Mouse (Mus musculus) liver, embryonic 18 days (tissue): ENCODE measurements around the gene AI854703. TPM values are rescaled to one million over a fixed set of nuclear protein-coding genes. Genes with fewer than 3 reads are reported as not detected.

Source experiments
- polyA plus RNA-seq: library from polyadenylated mRNA; depleted of rRNA; stranded (reverse); fragments of >200 nt; gene quantifications from 2 replicates; pipeline ENCODE4 v1.2.3, GENCODE M21; 2012; rRNA removed

The AI854703 gene
- 0.20 and 0.21 TPM in 2 replicates for polyA plus RNA-seq

GRCm38 (mm10) chr6:48626464-48626863, at the start of gene AI854703:
TSS of gene AI854703 (plus strand) at chr6:48626764.

GRCm38 (mm10) chr6:48589194-48589750, 37.3 kb upstream of the AI854703 start, which contains the start of gene Gm45021:
TSS of gene Gm45021 (plus strand) at chr6:48589610.

GRCm38 (mm10) chr6:48593158-48594042, 33.2 kb upstream of the AI854703 start, which contains the start of the genes Repin1 and Gm44965:
TSS of gene Repin1 (plus strand) at chr6:48593883.
TSS of gene Gm44965 (plus strand) at chr6:48593941.

GRCm38 (mm10) chr6:48601271-48602079, 25.1 kb upstream of the AI854703 start, which contains the start of gene Zfp775:
TSS of gene Zfp775 (plus strand) at chr6:48602063.

GRCm38 (mm10) chr6:48646995-48647394, 20.4 kb downstream of the AI854703 start, which contains the start of gene Gimap8:
TSS of gene Gimap8 (plus strand) at chr6:48647234.

GRCm38 (mm10) chr6:48675931-48676859, 49.6 kb downstream of the AI854703 start, which contains the start of gene Gimap9:
TSS of gene Gimap9 (plus strand) at chr6:48676129.

Other genes starting within 250 kb of the AI854703 start
- 2.7 and 3.2 TPM in 2 replicates for gene Krba1, start 231.2 kb upstream of the AI854703 start, polyA plus RNA-seq
- gene Zfp467, start 180.9 kb upstream of the AI854703 start, polyA plus RNA-seq: 3.8 and 4.1 TPM in 2 replicates
- 0.18 and 0.22 TPM in 2 replicates for gene Sspo, start 178.5 kb upstream of the AI854703 start, polyA plus RNA-seq
- gene Atp6v0e2, start 89.1 kb upstream of the AI854703 start, polyA plus RNA-seq: 0.55 and 0.67 TPM in 2 replicates
- 3.1 and 4.0 TPM in 2 replicates for gene Lrrc61, start 72.0 kb upstream of the AI854703 start, polyA plus RNA-seq
- gene Rarres2, start 54.0 kb upstream of the AI854703 start, polyA plus RNA-seq: 77.7 and 123 TPM in 2 replicates
- 0.37 TPM in 1 of 2 replicates, not detected in the other for gene Gm45021, start 37.2 kb upstream of the AI854703 start, polyA plus RNA-seq
- gene Repin1, start 32.9 kb upstream of the AI854703 start, polyA plus RNA-seq: 18.1 and 19.4 TPM in 2 replicates
- gene Gm44965, start 32.8 kb upstream of the AI854703 start, polyA plus RNA-seq: not detected in 2 replicates
- 1.7 and 2.2 TPM in 2 replicates for gene Zfp775, start 24.7 kb upstream of the AI854703 start, polyA plus RNA-seq
- gene Gimap8, start 20.5 kb downstream of the AI854703 start, polyA plus RNA-seq: 2.7 and 3.0 TPM in 2 replicates
- gene Gimap9, start 49.4 kb downstream of the AI854703 start, polyA plus RNA-seq: 6.6 and 7.7 TPM in 2 replicates
- 11.2 and 11.3 TPM in 2 replicates for gene Gimap4, start 57.8 kb downstream of the AI854703 start, polyA plus RNA-seq
- 8.6 and 9.2 TPM in 2 replicates for gene Gimap6, start 81.5 kb downstream of the AI854703 start, polyA plus RNA-seq
- gene Gm28053, start 91.8 kb downstream of the AI854703 start, polyA plus RNA-seq: 0.65 and 0.77 TPM in 2 replicates
- gene Gimap7, start 91.9 kb downstream of the AI854703 start, polyA plus RNA-seq: 0.06 and 0.25 TPM in 2 replicates
- gene Gimap1, start 112.3 kb downstream of the AI854703 start, polyA plus RNA-seq: 2.8 and 3.0 TPM in 2 replicates
- 3.1 TPM in 2 replicates for gene Gimap5, start 119.4 kb downstream of the AI854703 start, polyA plus RNA-seq
- 0.42 and 0.68 TPM in 2 replicates for gene Gimap3, start 144.1 kb downstream of the AI854703 start, polyA plus RNA-seq
- gene Tmem176a, start 214.2 kb downstream of the AI854703 start, polyA plus RNA-seq: 58.6 and 68.3 TPM in 2 replicates
- 220 and 232 TPM in 2 replicates for gene Tmem176b, start 214.7 kb downstream of the AI854703 start, polyA plus RNA-seq
- 0.08 and 0.23 TPM in 2 replicates for gene Aoc1, start 246.1 kb downstream of the AI854703 start, polyA plus RNA-seq